Mouse (Mus musculus): Measurements from ENCODE around the gene Ebf4. TPM values are rescaled to one million over a fixed set of nuclear protein-coding genes. Genes with fewer than 3 reads are reported as not detected.

Gene Ebf4
- total and polyA plus RNA-seq, 3 experiments, result 0.37 to 1.0 (median 0.41) TPM

- Histone ChIP-seq H3K79me2 (replicated peaks; ENCODE audit: control insufficient read depth, insufficient read depth, low read length) (no peaks in the 10 kb centered on the region), H3K36me3 (ENCODE audit: control insufficient read depth, insufficient read depth, low read length) (no peaks in the 10 kb centered on the region), H3K27ac (no peak overlapping the region), H3K4me1 (ENCODE audit: control insufficient read depth, insufficient read depth, low read length) (no peaks in the 10 kb centered on the region), H3K27me3 (ENCODE audit: control insufficient read depth, insufficient read depth, low read length) (no peaks in the 10 kb centered on the region), H3K4me3 (no peak overlapping the region), H3K9ac (ENCODE audit: low read depth, low read length) (no peak overlapping the region)
- intact Hi-C loops (cut with DNase I), result no loop called here
- DNase-seq, result no peak
- 73% methylated on average over 8 of the region's 8 CpGs for WGBS
- TF ChIP-seq POLR2A (IDR thresholded peaks at IDR 0.05; ENCODE audit: insufficient read depth, low read depth, low read length), result no peak
- TF ChIP-seq CTCF (IDR thresholded peaks at IDR 0.05), result no peak
- no peak for TF ChIP-seq EP300 (IDR thresholded peaks at IDR 0.05; ENCODE audit: insufficient read depth, low read depth, low read length)
These were observed 45.7 kb downstream of the Ebf4 start for GRCm38 (mm10) chr2:130340464-130341219.

DNA sequence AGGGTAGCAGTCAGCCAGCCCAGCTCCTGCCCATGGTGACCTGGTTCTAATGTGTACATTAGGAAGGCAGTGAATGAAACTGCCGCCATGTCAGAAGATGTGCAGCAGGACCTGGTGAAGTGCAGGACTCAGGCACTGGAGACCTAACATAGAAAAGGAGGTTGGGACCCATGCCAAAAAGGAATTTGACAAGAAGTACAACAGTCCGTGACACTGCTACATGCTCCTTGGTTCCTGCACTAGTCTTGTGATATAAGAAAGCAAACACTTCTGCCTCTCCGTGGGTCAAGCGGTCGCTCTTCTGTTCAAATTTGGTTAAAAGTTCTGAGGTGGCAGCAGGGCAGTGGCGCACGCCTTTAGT, 46.2 kb downstream of the Ebf4 start:
- no peaks in the 10 kb centered on the region for H3K27me3 ChIP-seq (ENCODE audit: control insufficient read depth, insufficient read depth, low read length)
- no peak for TF ChIP-seq CTCF (IDR thresholded peaks at IDR 0.05)
- TF ChIP-seq EP300 (IDR thresholded peaks at IDR 0.05; ENCODE audit: insufficient read depth, low read depth, low read length), result no peak
- TF ChIP-seq POLR2A (IDR thresholded peaks at IDR 0.05; ENCODE audit: insufficient read depth, low read depth, low read length), result no peak
- H3K36me3 ChIP-seq (ENCODE audit: control insufficient read depth, insufficient read depth, low read length), result no peaks in the 10 kb centered on the region
- no peaks in the 10 kb centered on the region for H3K4me1 ChIP-seq (ENCODE audit: control insufficient read depth, insufficient read depth, low read length)
- no peak overlapping the region for H3K9ac ChIP-seq (ENCODE audit: low read depth, low read length)
- intact Hi-C loops (cut with DNase I), result no loop called here
- 82% methylated on average over 7 of the region's 7 CpGs for WGBS
- no peaks in the 10 kb centered on the region for H3K79me2 ChIP-seq (replicated peaks; ENCODE audit: control insufficient read depth, insufficient read depth, low read length)
- H3K27ac ChIP-seq, result no peak overlapping the region
- no peak overlapping the region for H3K4me3 ChIP-seq
- no peak for DNase-seq

DNA sequence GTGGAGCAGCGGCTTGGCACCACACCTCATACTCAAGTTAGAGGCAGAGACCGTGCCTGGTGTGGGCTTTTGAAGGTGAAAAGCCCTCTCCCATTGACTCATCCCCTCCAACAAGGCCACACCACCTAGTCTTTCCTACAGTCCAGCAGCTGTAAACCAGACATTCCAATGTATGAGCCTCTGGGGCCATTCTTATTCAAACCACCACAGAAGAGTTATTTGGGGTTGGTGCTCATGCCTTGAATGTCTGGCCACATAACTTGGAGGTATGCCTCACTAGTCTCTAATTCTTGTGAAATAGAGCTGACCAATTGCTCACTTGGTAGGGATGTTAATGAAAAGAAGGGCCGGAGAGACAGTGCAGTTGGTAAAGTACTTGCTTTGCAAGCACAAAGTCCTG, 55.4 kb downstream of the Ebf4 start:
- TF ChIP-seq CTCF (IDR thresholded peaks at IDR 0.05), result no peak
- no peak for TF ChIP-seq EP300 (IDR thresholded peaks at IDR 0.05; ENCODE audit: insufficient read depth, low read depth, low read length)
- TF ChIP-seq POLR2A (IDR thresholded peaks at IDR 0.05; ENCODE audit: insufficient read depth, low read depth, low read length), result no peak
- Histone ChIP-seq H3K36me3 (ENCODE audit: control insufficient read depth, insufficient read depth, low read length) (no peaks in the 10 kb centered on the region), H3K27me3 (ENCODE audit: control insufficient read depth, insufficient read depth, low read length) (no peaks in the 10 kb centered on the region), H3K27ac (no peak overlapping the region), H3K4me1 (ENCODE audit: control insufficient read depth, insufficient read depth, low read length) (no peaks in the 10 kb centered on the region), H3K4me3 (no peak overlapping the region), H3K9ac (ENCODE audit: low read depth, low read length) (no peak overlapping the region), H3K79me2 (replicated peaks; ENCODE audit: control insufficient read depth, insufficient read depth, low read length) (no peaks in the 10 kb centered on the region)
- 79% methylated on average over 3 of the region's 3 CpGs for WGBS
- DNase-seq, result no peak
- intact Hi-C loops (cut with DNase I), result no loop called here

DNA sequence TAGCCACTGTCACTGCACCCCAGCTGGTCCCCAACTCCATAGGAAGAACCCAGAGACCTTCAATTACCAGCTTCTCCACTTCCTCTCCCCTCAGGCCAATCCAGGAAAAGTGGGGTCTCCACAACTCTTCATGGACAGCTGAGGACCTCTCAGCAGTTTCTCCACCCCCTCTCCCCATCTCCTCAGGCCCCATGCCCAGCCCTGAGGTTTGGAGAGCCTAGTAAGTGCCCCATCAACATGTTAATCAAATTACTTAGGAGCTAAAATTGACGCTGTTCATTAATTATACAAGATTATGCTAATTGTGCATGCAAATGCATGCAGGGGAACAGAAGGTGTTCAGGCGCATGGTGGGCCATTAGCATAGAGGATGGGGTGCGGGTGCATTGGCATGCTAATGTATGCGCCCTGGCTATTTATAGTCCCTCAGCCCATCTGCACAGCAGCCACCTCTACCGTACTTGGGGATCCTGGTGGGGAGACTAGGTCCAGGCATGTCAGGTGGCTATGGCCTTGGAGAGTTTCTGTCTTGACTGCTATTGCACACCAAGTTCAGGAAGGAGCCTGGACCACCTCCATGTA, 56.9 kb downstream of the Ebf4 start:
- DNase-seq, result no peak
- WGBS, result 38% methylated on average over 5 of the region's 5 CpGs
- no peak overlapping the region for H3K9ac ChIP-seq (ENCODE audit: low read depth, low read length)
- no peak for TF ChIP-seq EP300 (IDR thresholded peaks at IDR 0.05; ENCODE audit: insufficient read depth, low read depth, low read length)
- H3K27ac ChIP-seq, result no peak overlapping the region
- H3K4me3 ChIP-seq, result no peak overlapping the region
- no peaks in the 10 kb centered on the region for H3K27me3 ChIP-seq (ENCODE audit: control insufficient read depth, insufficient read depth, low read length)
- intact Hi-C loops (cut with DNase I), result no loop called here
- H3K4me1 ChIP-seq (ENCODE audit: control insufficient read depth, insufficient read depth, low read length), result no peaks in the 10 kb centered on the region
- no peaks in the 10 kb centered on the region for H3K79me2 ChIP-seq (replicated peaks; ENCODE audit: control insufficient read depth, insufficient read depth, low read length)
- no peaks in the 10 kb centered on the region for H3K36me3 ChIP-seq (ENCODE audit: control insufficient read depth, insufficient read depth, low read length)

- 87% methylated on average over 8 of the region's 8 CpGs for WGBS
- no peak overlapping the region for H3K27ac ChIP-seq
- H3K4me3 ChIP-seq, result no peak overlapping the region
- H3K27me3 ChIP-seq (ENCODE audit: control insufficient read depth, insufficient read depth, low read length), result no peaks in the 10 kb centered on the region
- H3K36me3 ChIP-seq (ENCODE audit: control insufficient read depth, insufficient read depth, low read length), result no peaks in the 10 kb centered on the region
- no peak for TF ChIP-seq POLR2A (IDR thresholded peaks at IDR 0.05; ENCODE audit: insufficient read depth, low read depth, low read length)
- no peak for TF ChIP-seq CTCF (IDR thresholded peaks at IDR 0.05)
- TF ChIP-seq EP300 (IDR thresholded peaks at IDR 0.05; ENCODE audit: insufficient read depth, low read depth, low read length), result no peak
- no peaks in the 10 kb centered on the region for H3K79me2 ChIP-seq (replicated peaks; ENCODE audit: control insufficient read depth, insufficient read depth, low read length)
- H3K9ac ChIP-seq (ENCODE audit: low read depth, low read length), result no peak overlapping the region
- H3K4me1 ChIP-seq (ENCODE audit: control insufficient read depth, insufficient read depth, low read length), result no peaks in the 10 kb centered on the region
- DNase-seq, result no peak
- intact Hi-C loops (cut with DNase I), result no loop called here
These were observed 58.4 kb downstream of the Ebf4 start for GRCm38 (mm10) chr2:130353411-130353810.

GRCm38 (mm10) chr2:130353889-130354288, 58.9 kb downstream of the Ebf4 start:
- Histone ChIP-seq H3K4me1 (ENCODE audit: control insufficient read depth, insufficient read depth, low read length) (no peaks in the 10 kb centered on the region), H3K4me3 (no peak overlapping the region), H3K9ac (ENCODE audit: low read depth, low read length) (no peak overlapping the region), H3K27me3 (ENCODE audit: control insufficient read depth, insufficient read depth, low read length) (no peaks in the 10 kb centered on the region; the same call in 1 of the 2 replicates), H3K27ac (no peak overlapping the region), H3K79me2 (replicated peaks; ENCODE audit: control insufficient read depth, insufficient read depth, low read length) (no peaks in the 10 kb centered on the region), H3K36me3 (ENCODE audit: control insufficient read depth, insufficient read depth, low read length) (no peaks in the 10 kb centered on the region)
- intact Hi-C loops (cut with DNase I), result no loop called here
- no peak for DNase-seq
- TF ChIP-seq POLR2A (IDR thresholded peaks at IDR 0.05; ENCODE audit: insufficient read depth, low read depth, low read length) (no peak), CTCF (IDR thresholded peaks at IDR 0.05) (no peak), EP300 (IDR thresholded peaks at IDR 0.05; ENCODE audit: insufficient read depth, low read depth, low read length) (no peak)
- 43% methylated on average over 3 of the region's 3 CpGs for WGBS

Measured in heart, adult 2 months (tissue).